Mouse (Mus musculus) central nervous system, embryonic 18 days (tissue): ENCODE results near the gene Rbm34. TPM values are rescaled to one million over a fixed set of nuclear protein-coding genes. Genes with fewer than 3 reads are reported as not detected.

Experiments
- polyA plus RNA-seq: library from polyadenylated mRNA; depleted of rRNA; stranded (reverse); fragments of >200 nt; gene quantifications from 2 replicates; pipeline ENCODE4 v1.2.3, GENCODE M21; 2012; rRNA removed

Gene Rbm34
- polyA plus RNA-seq = 12.9 and 13.6 TPM in 2 replicates

GRCm38 (mm10) chr8:126970579-126971313 lies at the start of gene Rbm34:
Rbm34 (minus strand) TSS chr8:126971071.

DNA sequence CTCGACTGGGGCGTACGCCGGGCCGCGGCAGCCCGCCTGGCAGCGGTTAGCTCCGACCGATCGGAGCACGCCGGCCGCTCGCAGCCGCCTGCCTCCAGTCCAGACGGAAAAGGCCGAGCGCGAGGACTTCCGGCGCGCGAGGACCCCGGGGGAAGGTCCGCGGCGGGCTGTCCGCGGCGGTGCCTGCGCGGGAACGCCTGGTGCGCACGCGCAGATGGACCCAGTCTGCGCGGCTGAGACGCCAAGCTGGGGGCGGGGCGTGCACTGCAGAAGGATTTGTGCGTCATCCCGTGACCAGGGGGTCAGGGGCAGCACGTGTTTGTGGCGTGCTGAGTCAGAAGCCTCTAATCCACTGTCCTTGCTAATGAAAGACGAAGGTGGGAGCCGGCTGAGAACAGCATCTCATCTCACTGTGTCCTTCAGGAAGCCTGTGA lies 25.1 kb downstream of the Rbm34 start, which contains the start of gene Tomm20:
Gene Tomm20, minus strand, starts transcription at position 115 of the 434 bp plus-strand sequence.

Other genes starting within 250 kb of the Rbm34 start
- 147 and 208 TPM in 2 replicates for gene Tomm20, start 25.2 kb downstream of the Rbm34 start, polyA plus RNA-seq
- 16.4 and 16.6 TPM in 2 replicates for gene Pard3, start 92.8 kb upstream of the Rbm34 start, polyA plus RNA-seq